ENCODE assay signal across 8 mouse cellular contexts in the genomic region with DNA sequence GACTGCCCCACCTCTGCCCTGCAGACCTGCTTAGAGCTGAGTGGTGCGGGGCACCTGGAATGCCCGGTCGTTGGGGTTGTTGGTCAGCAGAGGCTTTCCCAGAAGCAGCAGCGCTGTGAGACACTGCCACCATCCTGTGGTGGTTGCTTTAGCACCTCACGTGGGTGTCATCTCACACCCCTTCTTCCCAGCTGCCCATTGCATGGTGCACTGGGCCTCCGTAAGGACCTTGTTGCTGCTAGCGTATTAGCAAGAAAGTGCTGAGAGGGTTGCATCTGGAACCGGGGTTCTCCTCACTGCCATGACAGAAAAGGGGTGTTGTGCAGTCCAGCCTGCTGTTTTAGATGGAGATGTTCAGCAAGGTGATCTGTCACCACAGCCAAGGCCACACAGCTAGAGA.
DNase-seq lines count a peak whose midpoint lies in the region; ATAC-seq lines count a peak whose summit lies in the region.
"Had no signal": no experiment of that assay in that cellular context is flagged by ENCODE, and none has a peak within 500 bp of the region (broad histone marks: within the 10 kb centered on the region; RNA-seq: fewer than 3 reads in every experiment).

No protein-coding gene starts in this region.

- no peak for ATAC-seq in hindbrain, embryonic 12.5 days (ENCODE audit: low FRiP score)
- no peak for ATAC-seq in hindbrain, embryonic 16.5 days
- ATAC-seq in limb, embryonic 15.5 days (ENCODE audit: insufficient number of reproducible peaks, low FRiP score, low TSS enrichment, low read depth): no peak
- no peak for ATAC-seq in frontal cortex, adult (ENCODE audit: low TSS enrichment)

- H3K4me2 ChIP-seq in hindbrain, embryonic 12.5 days (replicated peaks): no peak overlapping the region
- no peak overlapping the region for H3K4me2 ChIP-seq in hindbrain, embryonic 16.5 days (ENCODE audit: low read length)
- H3K4me2 ChIP-seq in limb, embryonic 15.5 days: no peak overlapping the region; the same call in 1 of the 2 replicates
- H3K4me2 ChIP-seq: midbrain, embryonic 11.5 days had no signal

- DNase-seq in thymus, postnatal 4 days: peak; percentile 42
- DNase-seq in thymus, postnatal 25 days: no peak
- no peak for DNase-seq in right cerebral cortex, postnatal 10 days (ENCODE audit: low spot score in 2 of 2)

- H3K27ac ChIP-seq in hindbrain, embryonic 12.5 days: peak overlapping the region; percentile 80; the same call in 1 of the 2 replicates
- H3K27ac ChIP-seq in hindbrain, embryonic 16.5 days (ENCODE audit: low read depth, low read length): no peak overlapping the region; the same call in 1 of the 2 replicates
- H3K27ac ChIP-seq in limb, embryonic 15.5 days: peak overlapping the region; percentile 92

- H3K9ac ChIP-seq in hindbrain, embryonic 12.5 days: no peak overlapping the region
- no peak overlapping the region for H3K9ac ChIP-seq in hindbrain, embryonic 16.5 days (ENCODE audit: low read depth, low read length)
- no peak overlapping the region for H3K9ac ChIP-seq in limb, embryonic 15.5 days

- H3K36me3 ChIP-seq in hindbrain, embryonic 12.5 days: peaks cover 29% of the 10 kb centered on the region
- no peaks in the 10 kb centered on the region; the same call in 1 of the 2 replicates for H3K36me3 ChIP-seq in hindbrain, embryonic 16.5 days (ENCODE audit: control insufficient read depth, insufficient read depth, low read length)
- H3K36me3 ChIP-seq in limb, embryonic 15.5 days: peaks cover 4% of the 10 kb centered on the region; the same call in 1 of the 2 replicates

- peaks cover 62% of the 10 kb centered on the region for H3K4me1 ChIP-seq in hindbrain, embryonic 12.5 days
- peaks cover 22% of the 10 kb centered on the region for H3K4me1 ChIP-seq in hindbrain, embryonic 16.5 days (ENCODE audit: control insufficient read depth, insufficient read depth, low read depth, low read length)
- H3K4me1 ChIP-seq in limb, embryonic 15.5 days: peaks cover 57% of the 10 kb centered on the region

- H3K9me3 ChIP-seq in hindbrain, embryonic 12.5 days (replicated peaks): no peaks in the 10 kb centered on the region
- no peaks in the 10 kb centered on the region for H3K9me3 ChIP-seq in hindbrain, embryonic 16.5 days (ENCODE audit: control insufficient read depth, low read length)
- H3K9me3 ChIP-seq in limb, embryonic 15.5 days: no peaks in the 10 kb centered on the region

- WGBS in hindbrain, embryonic 12.5 days: 85% methylated on average over 8 of the region's 8 CpGs
- 81% methylated on average over 8 of the region's 8 CpGs for WGBS in hindbrain, embryonic 16.5 days
- WGBS in limb, embryonic 15.5 days: 68% methylated on average over 8 of the region's 8 CpGs

- no peaks in the 10 kb centered on the region for H3K27me3 ChIP-seq in hindbrain, embryonic 12.5 days
- no peaks in the 10 kb centered on the region for H3K27me3 ChIP-seq in hindbrain, embryonic 16.5 days (replicated peaks; ENCODE audit: control insufficient read depth, insufficient read depth, low read length)
- no peaks in the 10 kb centered on the region for H3K27me3 ChIP-seq in limb, embryonic 15.5 days

- H3K4me3 ChIP-seq in hindbrain, embryonic 12.5 days: no peak overlapping the region
- no peak overlapping the region for H3K4me3 ChIP-seq in hindbrain, embryonic 16.5 days (ENCODE audit: low read length)
- no peak overlapping the region for H3K4me3 ChIP-seq in limb, embryonic 15.5 days
